Mouse (Mus musculus) layer of hippocampus, postnatal 14 days (tissue): ENCODE results near the gene Tmem221. TPM values are rescaled to one million over a fixed set of nuclear protein-coding genes. Genes with fewer than 3 reads are reported as not detected.

Source experiments
- DNase-seq, 2 experiments: peaks; one replicate each; pipeline ENCODE4 v3.0.0; 2021 to 2022; ENCODE audit warnings: low spot score in 2 of 2, mixed read lengths in 1 of 2
- total RNA-seq, 2 experiments: library from RNA; stranded (reverse); gene quantifications; 2 replicates each; pipeline ENCODE4 v1.2.3; 2021

The Tmem221 gene
- total RNA-seq, 2 experiments from 2014 or later, result 0.35 TPM; not detected in 1

DNA sequence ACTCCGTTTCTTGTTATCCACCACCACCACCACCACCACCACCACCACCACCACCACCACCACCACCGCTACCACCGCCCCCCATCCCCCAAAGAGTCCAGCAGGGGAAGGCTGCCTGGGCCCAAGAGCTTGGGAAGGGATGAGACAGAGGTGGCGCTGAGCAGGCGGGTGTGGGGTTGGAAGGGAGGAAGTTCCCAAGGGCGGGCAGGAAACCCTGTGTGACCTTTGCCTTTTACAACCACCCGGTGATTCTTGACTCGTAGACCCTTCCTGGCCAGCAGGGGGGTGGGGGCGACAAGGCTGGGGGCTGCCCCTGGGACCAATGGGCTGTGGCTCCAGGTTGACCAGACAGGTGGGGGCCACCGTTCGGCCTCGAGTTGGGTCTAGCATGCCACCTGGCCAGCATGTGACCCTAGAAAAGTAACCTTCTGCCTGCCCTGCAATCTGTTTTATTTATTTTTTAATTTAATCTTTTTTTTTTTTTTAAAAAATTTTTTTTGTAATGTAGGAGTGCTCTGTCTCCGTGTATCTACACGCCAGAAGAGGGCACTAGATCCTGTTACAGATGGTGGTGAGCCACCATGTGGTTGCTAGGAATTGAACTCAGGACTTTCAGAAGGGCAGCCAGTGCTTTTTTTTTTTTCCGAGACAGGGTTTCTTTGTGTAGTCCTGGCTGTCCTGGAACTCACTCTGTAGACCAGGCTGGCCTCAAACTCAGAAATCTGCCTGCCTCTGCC is 45.5 kb downstream of the Tmem221 start:
- DNase-seq, result no peak

DNA sequence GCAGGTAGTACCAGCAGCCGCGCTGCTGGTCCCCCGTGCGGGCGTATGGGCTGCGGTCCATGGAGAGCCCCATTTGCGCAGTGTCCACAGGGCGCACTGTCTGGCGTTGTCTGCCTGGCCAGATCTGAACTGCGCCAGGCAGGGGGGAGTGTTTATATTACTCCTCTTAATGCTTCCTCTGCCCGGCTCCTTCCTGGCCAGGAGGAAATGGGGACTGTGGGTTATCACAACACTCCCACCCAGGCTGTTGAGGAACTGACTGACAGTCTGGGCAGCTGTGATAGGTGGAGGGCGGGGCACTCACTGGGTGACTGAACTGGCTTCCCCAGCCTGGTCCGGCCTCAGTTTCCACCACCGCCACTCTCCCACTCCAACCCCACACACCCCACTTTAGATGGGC is 47.0 kb downstream of the Tmem221 start, which contains the start of gene Plvap:
Gene Plvap, minus strand, starts transcription at position 109 of the 400 bp plus-strand sequence.
- no peak for DNase-seq

DNA sequence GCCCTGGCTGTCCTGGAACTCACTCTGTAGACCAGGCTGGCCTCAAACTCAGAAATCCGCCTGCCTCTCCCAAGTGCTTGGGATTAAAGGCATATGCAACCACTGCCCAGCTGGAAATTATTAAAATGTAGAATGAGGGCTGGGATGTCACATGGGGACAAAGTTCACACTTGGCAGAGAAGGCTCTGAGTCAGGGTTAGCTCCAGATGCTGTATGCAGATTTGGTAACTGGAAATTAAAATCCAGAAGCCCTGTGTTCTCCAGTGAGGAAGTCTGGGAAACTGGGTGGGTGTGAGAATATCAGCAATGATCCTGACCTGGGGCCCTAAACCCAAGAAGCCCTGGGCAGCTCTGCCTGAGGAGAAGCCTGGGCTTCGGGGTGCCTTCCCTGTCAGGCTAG is 49.4 kb downstream of the Tmem221 start:
- no peak for DNase-seq

DNA sequence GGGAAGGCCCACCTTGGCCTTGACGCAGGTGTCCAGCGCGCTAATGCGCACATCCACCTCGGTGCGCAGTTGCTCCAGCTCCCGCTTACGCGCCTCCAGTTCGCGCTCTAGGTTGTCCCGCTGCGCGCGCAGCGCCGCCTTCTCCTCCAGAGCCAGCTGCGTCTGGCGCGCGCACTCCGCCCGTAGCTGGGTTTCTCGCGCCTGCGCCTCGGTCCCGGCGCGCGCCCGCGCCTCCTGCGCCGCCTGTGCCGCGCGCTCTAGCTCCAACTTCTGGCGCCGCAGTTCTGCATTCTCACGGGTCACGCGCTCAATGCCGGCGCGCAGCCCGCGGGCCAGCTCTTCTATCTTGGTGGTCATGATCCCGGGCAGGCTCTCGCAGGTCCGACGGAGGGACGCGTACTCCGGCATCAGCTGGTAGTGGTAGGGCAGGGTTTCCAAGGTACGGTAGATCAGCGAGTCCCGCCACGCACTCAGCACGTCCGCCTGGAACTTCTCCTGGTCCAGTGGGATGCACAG is 51.0 kb downstream of the Tmem221 start:
- peak; percentile 69 to 75 for DNase-seq

DNA sequence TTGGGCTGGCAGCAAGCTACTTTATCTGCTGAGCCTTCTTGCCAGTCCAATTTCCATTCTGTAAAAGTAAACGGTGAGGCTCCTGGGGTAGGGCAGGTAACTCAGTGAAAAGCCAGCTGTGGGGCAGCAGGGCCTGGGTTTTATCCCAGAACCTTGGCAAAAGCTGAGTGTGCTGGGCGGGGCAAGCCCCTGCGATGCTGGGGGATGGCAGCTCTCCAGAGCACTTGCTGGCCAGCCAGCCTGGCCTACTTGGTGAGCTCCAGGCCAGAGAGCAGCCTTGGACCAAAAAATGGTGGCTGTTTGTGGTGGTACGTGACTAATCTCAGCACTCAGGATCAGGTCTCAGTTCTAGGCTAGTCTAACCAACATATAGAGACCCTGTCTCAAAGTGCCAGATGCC is 52.7 kb downstream of the Tmem221 start:
- DNase-seq, result no peak

DNA sequence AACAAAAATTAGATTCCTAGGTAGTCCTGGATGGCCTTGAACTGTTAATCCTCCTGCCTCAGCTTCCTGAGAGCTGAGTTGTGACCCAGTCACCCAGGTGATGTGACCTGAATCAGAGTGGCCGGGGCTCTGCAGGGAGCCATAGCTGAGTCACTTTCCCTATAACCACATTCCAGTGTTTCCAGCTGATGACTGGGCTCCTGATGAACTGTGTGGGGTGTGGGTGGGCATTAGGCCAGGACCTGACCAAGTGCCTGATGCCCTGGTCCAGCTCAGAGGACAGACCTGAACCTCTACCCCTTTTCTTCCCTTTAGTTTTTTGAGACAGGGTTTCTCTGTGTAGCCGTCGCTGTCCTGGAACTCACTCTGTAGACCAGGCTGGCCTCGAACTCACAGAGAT is 53.3 kb downstream of the Tmem221 start:
- no peak for DNase-seq

DNA sequence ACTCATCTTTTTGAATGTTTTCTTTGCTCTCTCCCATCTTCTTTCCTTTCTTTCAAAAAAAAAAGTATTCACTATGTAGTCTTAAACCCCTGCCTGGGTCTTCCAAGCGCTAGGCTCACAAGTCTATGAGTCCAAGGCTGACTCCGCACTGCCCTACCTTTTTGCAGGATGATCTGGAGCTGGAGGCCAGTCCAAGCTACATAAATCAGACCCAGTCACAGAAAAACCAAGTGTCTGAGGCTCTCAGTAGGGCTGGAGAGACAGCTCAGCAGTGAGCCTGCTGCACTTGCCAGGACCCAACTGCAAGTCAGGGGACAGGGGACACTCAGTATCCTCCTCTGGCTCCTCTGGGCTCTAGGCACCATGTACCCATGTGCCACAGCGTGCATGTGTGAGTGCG is 54.3 kb downstream of the Tmem221 start:
- DNase-seq, result no peak

Other genes starting within 250 kb of the Tmem221 start
- gene Use1, start 192.0 kb downstream of the Tmem221 start, total RNA-seq, result 10 to 100 TPM; 84.9 to 96.2 TPM
- gene Ocel1, start 187.6 kb downstream of the Tmem221 start, total RNA-seq, result 10 to 100 TPM; 16.0 to 18.1 TPM
- gene Nr2f6, start 176.9 kb downstream of the Tmem221 start, total RNA-seq, result 10 to 100 TPM; 33.9 to 36.7 TPM
- gene Ushbp1, start 163.1 kb downstream of the Tmem221 start, total RNA-seq, result 1 to 10 TPM; 5.1 to 5.2 TPM
- gene Babam1, start 162.0 kb downstream of the Tmem221 start, total RNA-seq, result 10 to 100 TPM; 89.1 to 96.7 TPM
- gene Ankle1, start 152.9 kb downstream of the Tmem221 start, total RNA-seq, result 1 to 10 TPM in 1 of 2 experiments, under 1 TPM in 1; 0.60 to 1.7 TPM
- 100 to 1,000 TPM; 179 to 181 TPM for gene Abhd8, start 95.2 kb downstream of the Tmem221 start, total RNA-seq
- 10 to 100 TPM; 52.6 to 62.7 TPM for gene Mrpl34, start 93.9 kb downstream of the Tmem221 start, total RNA-seq
- gene Dda1, start 89.7 kb downstream of the Tmem221 start, total RNA-seq, result 100 to 1,000 TPM; 104 to 110 TPM
- gene Ano8, start 72.9 kb downstream of the Tmem221 start, total RNA-seq, result 10 to 100 TPM; 60.1 to 62.4 TPM
- 10 to 100 TPM; 30.6 to 33.3 TPM for gene Gtpbp3, start 70.8 kb downstream of the Tmem221 start, total RNA-seq
- gene Plvap, start 47.1 kb downstream of the Tmem221 start, total RNA-seq, result 1 to 10 TPM; 7.2 to 7.6 TPM
- gene Ccdc194, start 33.2 kb downstream of the Tmem221 start, total RNA-seq, result not detected
- gene Bst2, start 21.4 kb downstream of the Tmem221 start, total RNA-seq, result 1 to 10 TPM; 3.4 to 5.5 TPM
- gene Mvb12a, start 15.9 kb downstream of the Tmem221 start, total RNA-seq, result 10 to 100 TPM; 33.8 to 36.2 TPM
- under 1 TPM; 0.12 to 0.21 TPM for gene Nxnl1, start 7.7 kb upstream of the Tmem221 start, total RNA-seq
- gene Slc27a1, start 10.0 kb upstream of the Tmem221 start, total RNA-seq, result 100 to 1,000 TPM in 1 of 2 experiments, 10 to 100 TPM in 1; 90.9 to 101 TPM
- gene Pgls, start 33.3 kb upstream of the Tmem221 start, total RNA-seq, result 10 to 100 TPM; 59.0 to 61.6 TPM
- gene Fam129c, start 38.8 kb upstream of the Tmem221 start, total RNA-seq, result 1 to 10 TPM; 2.6 to 2.7 TPM
- gene Colgalt1, start 52.1 kb upstream of the Tmem221 start, total RNA-seq, result 10 to 100 TPM; 58.4 to 62.9 TPM
- gene Unc13a, start 112.9 kb upstream of the Tmem221 start, total RNA-seq, result 100 to 1,000 TPM; 268 to 281 TPM
- gene Jak3, start 117.4 kb upstream of the Tmem221 start, total RNA-seq, result 1 to 10 TPM; 7.1 to 7.7 TPM
- 1 to 10 TPM; 2.6 to 3.0 TPM for gene Insl3, start 130.3 kb upstream of the Tmem221 start, total RNA-seq
- under 1 TPM; 0.23 to 0.48 TPM for gene B3gnt3, start 142.9 kb upstream of the Tmem221 start, total RNA-seq
- gene Fcho1, start 166.8 kb upstream of the Tmem221 start, total RNA-seq, result 10 to 100 TPM; 83.1 to 86.4 TPM